Mouse (Mus musculus) hindbrain, embryonic 11.5 days (tissue): ENCODE measurements around the gene Utp3. TPM values are rescaled to one million over a fixed set of nuclear protein-coding genes. Genes with fewer than 3 reads are reported as not detected.

ENCODE experiments used
- ATAC-seq: fragments of 200-750 bp; cut with Nextera tagmentation; 2 replicates; pipeline ENCODE4 v1.8.0; 2017; ENCODE audit warnings: mild to moderate bottlenecking, moderate TSS enrichment, moderate library complexity; ENCODE audit not compliant: low FRiP score
- DNase-seq: peaks from one replicate; pipeline ENCODE4 v3.0.0-alpha.2; 2015; ENCODE audit warnings: low spot score
- H3K27ac ChIP-seq: fragments of 300-500 bp; sonication (generic); 2 replicates; pipeline ENCODE4 v1.5.1; 2014; ENCODE audit warnings: mild to moderate bottlenecking, low read depth, low read length
- H3K27me3 ChIP-seq: fragments of 300-500 bp; sonication (generic); 2 replicates; pipeline ENCODE4 v1.6.1; 2014; ENCODE audit warnings: mild to moderate bottlenecking, low read length, moderate library complexity, mixed read lengths; ENCODE audit not compliant: control insufficient read depth, insufficient read depth
- H3K36me3 ChIP-seq: fragments of 300-500 bp; sonication (generic); 2 replicates; pipeline ENCODE4 v1.6.1; 2014; ENCODE audit warnings: mild to moderate bottlenecking, low read length, moderate library complexity, mixed read lengths; ENCODE audit not compliant: control insufficient read depth, insufficient read depth
- H3K4me1 ChIP-seq: fragments of 300-500 bp; sonication (generic); replicated peaks from 2 replicates; pipeline ENCODE4 v1.6.1; 2014; ENCODE audit warnings: low read length, mixed read lengths; ENCODE audit not compliant: control insufficient read depth, insufficient read depth
- H3K4me2 ChIP-seq: fragments of 300-500 bp; sonication (generic); replicated peaks from 2 replicates; pipeline ENCODE4 v1.6.1; 2014; ENCODE audit warnings: mild to moderate bottlenecking, low read depth, low read length
- H3K4me3 ChIP-seq: fragments of 300-500 bp; sonication (generic); 2 replicates; pipeline ENCODE4 v1.5.1; 2014; ENCODE audit warnings: low read depth, low read length
- H3K9ac ChIP-seq: fragments of 300-500 bp; sonication (generic); 2 replicates; pipeline ENCODE4 v1.6.1; 2014; ENCODE audit warnings: low read depth, low read length
- H3K9me3 ChIP-seq: fragments of 300-500 bp; sonication (generic); 2 replicates; pipeline ENCODE4 v1.6.1; 2016; ENCODE audit warnings: low read length; ENCODE audit not compliant: control insufficient read depth
- WGBS: fragments of 180-500 bp; shearing (Covaris S2); extraction: QIAGEN DNeasy Blood & Tissue Kit; methylation state at CpG from one replicate; pipeline ENCODE4 v1.1.7; 2014; 5-methylcytosine and 5-hydroxymethylcytosine counted together
- polyA plus RNA-seq: library from polyadenylated mRNA; unstranded; fragments of >200 nt; fragmentation: Nextera tagmentation; extraction: Ambion mirVana; gene quantifications from 2 replicates; pipeline ENCODE4 v1.2.1, GENCODE M21; 2014

The Utp3 gene
- polyA plus RNA-seq, 1 experiment from 2014 or later, result 75.4 TPM

GRCm38 (mm10) chr5:88584061-88584460 lies 29.8 kb downstream of the Utp3 start:
- H3K27ac ChIP-seq, result peak overlapping the region; percentile 47

GRCm38 (mm10) chr5:88586407-88587174 lies 32.3 kb downstream of the Utp3 start:
- peak overlapping the region; percentile 31; the same call in 1 of the 2 replicates for H3K9ac ChIP-seq
- DNase-seq (no peak), ATAC-seq (no peak)
- 67% methylated on average over 7 of the region's 7 CpGs for WGBS
- no peaks in the 10 kb centered on the region for H3K27me3 ChIP-seq
- peaks cover 6% of the 10 kb centered on the region for H3K4me1 ChIP-seq
- peak overlapping the region; percentile 40 for H3K4me2 ChIP-seq
- no peaks in the 10 kb centered on the region for H3K36me3 ChIP-seq
- H3K4me3 ChIP-seq, result peak overlapping the region; percentile 51
- H3K27ac ChIP-seq, result no peak overlapping the region
- H3K9me3 ChIP-seq, result no peaks in the 10 kb centered on the region

More at GRCm38 (mm10) chr5:88584061-88584460, 29.8 kb downstream of the Utp3 start:
- Histone ChIP-seq H3K9ac (peak overlapping the region; percentile 68), H3K27me3 (no peaks in the 10 kb centered on the region), H3K4me2 (peak overlapping the region; percentile 40), H3K4me1 (peaks cover 6% of the 10 kb centered on the region), H3K4me3 (peak overlapping the region; percentile 51), H3K9me3 (no peaks in the 10 kb centered on the region), H3K36me3 (no peaks in the 10 kb centered on the region)
- ATAC-seq (peak; percentile 62), DNase-seq (peak; percentile 59)
- 9% methylated on average over 9 of the region's 9 CpGs for WGBS

GRCm38 (mm10) chr5:88587211-88587934 lies 33.1 kb downstream of the Utp3 start:
- WGBS, result 29% methylated on average over 13 of the region's 13 CpGs
- Histone ChIP-seq H3K9ac (0 out of 2 replicates have a peak overlapping the region, but pooled peaks have one; percentile 24), H3K4me2 (peak overlapping the region; percentile 40), H3K27me3 (no peaks in the 10 kb centered on the region), H3K27ac (peak overlapping the region; percentile 39; the same call in 1 of the 2 replicates), H3K36me3 (no peaks in the 10 kb centered on the region), H3K9me3 (no peaks in the 10 kb centered on the region), H3K4me1 (peaks cover 6% of the 10 kb centered on the region), H3K4me3 (peak overlapping the region; percentile 51)
- DNase-seq (peak; percentile 39), ATAC-seq (peak; percentile 37; the same call in 1 of the 2 replicates)

- H3K27ac ChIP-seq, result no peak overlapping the region
- H3K4me2 ChIP-seq, result no peak overlapping the region
- DNase-seq (no peak), ATAC-seq (no peak)
- H3K9me3 ChIP-seq, result no peaks in the 10 kb centered on the region
- H3K27me3 ChIP-seq, result no peaks in the 10 kb centered on the region
- no peaks in the 10 kb centered on the region for H3K36me3 ChIP-seq
- no peak overlapping the region for H3K4me3 ChIP-seq
- WGBS, result 46% methylated on average over 5 of the region's 5 CpGs
- H3K9ac ChIP-seq, result no peak overlapping the region
- H3K4me1 ChIP-seq, result peaks cover 6% of the 10 kb centered on the region
Measured at GRCm38 (mm10) chr5:88588481-88588880, 34.2 kb downstream of the Utp3 start.

GRCm38 (mm10) chr5:88593421-88594172 lies 39.3 kb downstream of the Utp3 start:
- 90% methylated on average over 13 of the region's 13 CpGs for WGBS
- Histone ChIP-seq H3K27me3 (no peaks in the 10 kb centered on the region), H3K36me3 (no peaks in the 10 kb centered on the region), H3K27ac (no peak overlapping the region), H3K4me2 (no peak overlapping the region), H3K9ac (no peak overlapping the region), H3K4me1 (no peaks in the 10 kb centered on the region), H3K9me3 (no peaks in the 10 kb centered on the region), H3K4me3 (no peak overlapping the region)
- no peak for DNase-seq
- ATAC-seq, result no peak

- H3K9me3 ChIP-seq, result no peaks in the 10 kb centered on the region
- no peak overlapping the region for H3K27ac ChIP-seq
- no peaks in the 10 kb centered on the region for H3K27me3 ChIP-seq
- H3K36me3 ChIP-seq, result no peaks in the 10 kb centered on the region
- DNase-seq (no peak), ATAC-seq (no peak; the same call in 1 of the 2 replicates)
- H3K4me2 ChIP-seq, result no peak overlapping the region
- H3K4me3 ChIP-seq, result no peak overlapping the region
- H3K4me1 ChIP-seq, result no peaks in the 10 kb centered on the region
- WGBS, result 93% methylated on average over 7 of the region's 7 CpGs
- H3K9ac ChIP-seq, result no peak overlapping the region
Measured at GRCm38 (mm10) chr5:88594173-88594569, 39.9 kb downstream of the Utp3 start.

- DNase-seq (no peak), ATAC-seq (no peak)
- Histone ChIP-seq H3K4me1 (no peaks in the 10 kb centered on the region), H3K4me2 (no peak overlapping the region), H3K27ac (no peak overlapping the region), H3K36me3 (no peaks in the 10 kb centered on the region), H3K9ac (no peak overlapping the region), H3K9me3 (no peaks in the 10 kb centered on the region), H3K27me3 (no peaks in the 10 kb centered on the region), H3K4me3 (no peak overlapping the region)
- 82% methylated on average over 5 of the region's 5 CpGs for WGBS
Measured at GRCm38 (mm10) chr5:88595537-88596455, 41.5 kb downstream of the Utp3 start.

GRCm38 (mm10) chr5:88598961-88599360 lies 44.7 kb downstream of the Utp3 start:
- ATAC-seq, result no peak
- no peak for DNase-seq

More at GRCm38 (mm10) chr5:88598961-88599360, 44.7 kb downstream of the Utp3 start:
- Histone ChIP-seq H3K9ac (no peak overlapping the region), H3K4me1 (no peaks in the 10 kb centered on the region), H3K4me2 (no peak overlapping the region), H3K9me3 (no peaks in the 10 kb centered on the region), H3K27me3 (no peaks in the 10 kb centered on the region), H3K27ac (no peak overlapping the region), H3K4me3 (no peak overlapping the region), H3K36me3 (no peaks in the 10 kb centered on the region)
- 89% methylated on average over 6 of the region's 6 CpGs for WGBS
